Mouse (Mus musculus) lung, embryonic 14.5 days (tissue): Measurements from ENCODE around the gene Sec1. TPM values are rescaled to one million over a fixed set of nuclear protein-coding genes. Genes with fewer than 3 reads are reported as not detected.
A peak's percentile ranks its signal among the peaks of the same experiment; 100 is the strongest.

Experiments
- ATAC-seq: fragments of 200-750 bp; cut with Nextera tagmentation; 2 replicates; pipeline ENCODE4 v1.8.0; 2017; ENCODE audit warnings: mild to moderate bottlenecking, moderate TSS enrichment, moderate library complexity; ENCODE audit not compliant: insufficient read depth
- DNase-seq: peaks from one replicate; pipeline ENCODE4 v3.0.0-alpha.2; 2015
- H3K27ac ChIP-seq: fragments of 300-500 bp; sonication (generic); 2 replicates; pipeline ENCODE4 v1.5.1; 2014; ENCODE audit warnings: low read depth, mild to moderate bottlenecking, moderate library complexity
- H3K27me3 ChIP-seq: fragments of 300-500 bp; sonication (generic); 2 replicates; pipeline ENCODE4 v1.6.1; 2014; ENCODE audit warnings: low read length, control low read depth; ENCODE audit not compliant: insufficient read depth
- H3K36me3 ChIP-seq: fragments of 300-500 bp; sonication (generic); 2 replicates; pipeline ENCODE4 v1.6.1; 2014; ENCODE audit warnings: control low read depth; ENCODE audit not compliant: insufficient read depth
- H3K4me1 ChIP-seq: fragments of 300-500 bp; sonication (generic); 2 replicates; pipeline ENCODE4 v1.6.1; 2014; ENCODE audit warnings: antibody characterized with exemption, control low read depth; ENCODE audit not compliant: insufficient read depth
- H3K4me2 ChIP-seq: fragments of 300-500 bp; sonication (generic); 2 replicates; pipeline ENCODE4 v1.6.1; 2014; ENCODE audit warnings: mild to moderate bottlenecking
- H3K4me3 ChIP-seq: fragments of 300-500 bp; sonication (generic); 2 replicates; pipeline ENCODE4 v1.5.1; 2014; ENCODE audit warnings: low read depth, low read length
- H3K9ac ChIP-seq: fragments of 300-500 bp; sonication (generic); 2 replicates; pipeline ENCODE4 v1.6.1; 2014
- H3K9me3 ChIP-seq: fragments of 300-500 bp; sonication (generic); 2 replicates; pipeline ENCODE4 v1.6.1; 2016; ENCODE audit warnings: low read depth, low read length, control low read depth
- CTCF ChIP-seq: IDR thresholded peaks from 2 replicates; pipeline ENCODE4 v1.5.1; 2016; ENCODE audit warnings: antibody characterized with exemption, low read depth
- WGBS: fragments of 180-500 bp; shearing (Covaris S2); extraction: QIAGEN DNeasy Blood & Tissue Kit; methylation state at CpG from one replicate; pipeline ENCODE4 v1.1.7; 2014; 5-methylcytosine and 5-hydroxymethylcytosine counted together
- polyA plus RNA-seq: library from polyadenylated mRNA; unstranded; fragments of >200 nt; fragmentation: Nextera tagmentation; extraction: Ambion mirVana; gene quantifications from 2 replicates; pipeline ENCODE4 v1.2.1, GENCODE M21; 2014

Sec1 gene
- polyA plus RNA-seq, 1 experiment from 2014 or later: not detected

DNA sequence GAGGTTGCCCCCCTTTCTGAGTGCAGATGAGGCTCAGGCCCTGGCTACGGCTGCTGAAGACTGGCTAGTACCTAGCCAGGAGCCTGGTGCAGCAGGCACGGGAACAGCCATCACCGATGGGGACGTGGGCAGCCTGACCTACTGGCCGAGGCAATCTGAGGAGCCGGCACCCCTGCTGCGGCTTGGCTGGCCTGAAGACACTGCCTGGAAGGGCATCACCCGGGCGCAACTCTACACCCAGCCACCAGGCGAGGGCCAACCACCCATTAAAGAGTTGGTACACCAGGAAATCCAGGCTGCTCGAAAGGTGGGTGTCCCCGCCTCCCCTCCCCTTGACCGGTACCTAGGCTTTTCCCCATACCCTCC lies 28.1 kb upstream of the Sec1 start:
- Histone ChIP-seq H3K4me1 (0 out of 2 replicates have a peak, but pooled peaks cover 5% of the 10 kb centered on the region), H3K4me3 (no peak overlapping the region), H3K27me3 (no peaks in the 10 kb centered on the region), H3K27ac (no peak overlapping the region), H3K4me2 (no peak overlapping the region), H3K36me3 (peaks cover 86% of the 10 kb centered on the region), H3K9ac (no peak overlapping the region), H3K9me3 (no peaks in the 10 kb centered on the region)
- DNase-seq (no peak), ATAC-seq (no peak)
- WGBS: 67% methylated on average over 13 of the region's 13 CpGs
- no peak for TF ChIP-seq CTCF

DNA sequence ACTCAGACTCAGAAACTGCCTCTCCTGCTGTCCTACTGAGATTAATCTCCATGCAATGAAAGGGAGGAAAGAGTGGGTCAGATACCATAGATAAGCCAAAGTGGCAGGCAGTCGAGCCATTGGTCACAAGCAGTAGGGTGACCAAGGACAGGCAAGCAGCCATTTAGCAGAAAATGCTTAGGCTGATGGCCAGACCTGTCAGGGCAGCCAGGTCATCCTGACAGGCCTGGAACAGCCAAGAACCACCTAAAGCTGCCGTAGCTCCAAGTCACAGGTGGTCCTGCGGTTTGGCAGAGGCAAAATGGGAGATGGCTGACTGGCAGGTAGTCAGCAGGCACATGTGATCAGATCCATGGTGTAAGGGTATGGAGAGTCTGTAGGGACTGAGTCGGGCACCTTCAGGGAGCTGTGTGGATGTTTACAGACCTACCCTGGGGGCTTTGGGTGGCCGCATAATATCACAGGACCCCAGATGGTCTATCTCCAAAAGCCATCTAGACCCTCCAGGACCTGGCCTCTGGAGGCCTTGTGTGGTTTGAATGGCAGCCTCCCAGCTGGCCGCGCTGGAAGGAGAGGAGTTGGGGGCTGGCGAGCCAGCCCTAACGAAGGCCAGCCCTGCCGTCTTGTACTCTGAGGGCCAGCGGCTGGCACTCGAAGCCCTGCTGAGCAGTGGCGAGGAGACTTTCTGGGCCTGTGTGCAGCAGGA lies 27.6 kb upstream of the Sec1 start:
- peaks cover 81% of the 10 kb centered on the region for H3K36me3 ChIP-seq
- no peak overlapping the region for H3K4me2 ChIP-seq
- H3K27me3 ChIP-seq: no peaks in the 10 kb centered on the region
- no peak for DNase-seq
- peaks cover 5% of the 10 kb centered on the region; the same call in 1 of the 2 replicates for H3K4me1 ChIP-seq
- no peak overlapping the region for H3K9ac ChIP-seq
- H3K27ac ChIP-seq: 0 out of 2 replicates have a peak overlapping the region, but pooled peaks have one; percentile 36
- no peak for ATAC-seq
- WGBS: 58% methylated on average over 13 of the region's 13 CpGs
- TF ChIP-seq CTCF: no peak
- H3K9me3 ChIP-seq: no peaks in the 10 kb centered on the region
- no peak overlapping the region for H3K4me3 ChIP-seq

DNA sequence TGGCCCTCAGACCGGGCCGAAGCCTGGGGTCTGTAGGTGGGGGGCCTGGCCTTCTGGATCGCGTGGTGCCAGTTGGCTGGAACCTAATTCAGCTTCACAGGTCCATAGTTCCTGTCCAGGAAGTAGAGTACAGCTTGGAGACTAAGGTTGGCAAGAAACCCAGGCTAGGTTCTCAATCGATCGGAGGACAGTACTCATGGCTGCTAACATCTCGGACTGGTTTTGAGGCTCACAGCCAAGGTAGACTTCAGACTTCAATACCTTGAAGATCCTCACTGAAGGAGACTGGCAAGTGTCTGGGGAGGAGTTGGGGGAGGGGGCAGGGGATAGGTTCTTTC lies 27.0 kb upstream of the Sec1 start:
- no peak overlapping the region for H3K4me3 ChIP-seq
- WGBS: 72% methylated on average over 7 of the region's 7 CpGs
- H3K27ac ChIP-seq: 0 out of 2 replicates have a peak overlapping the region, but pooled peaks have one; percentile 36
- DNase-seq (no peak), ATAC-seq (no peak)
- peaks cover 10% of the 10 kb centered on the region; the same call in 1 of the 2 replicates for H3K4me1 ChIP-seq
- H3K9me3 ChIP-seq: no peaks in the 10 kb centered on the region
- TF ChIP-seq CTCF: no peak
- H3K27me3 ChIP-seq: no peaks in the 10 kb centered on the region
- H3K36me3 ChIP-seq: peaks cover 75% of the 10 kb centered on the region
- H3K4me2 ChIP-seq: no peak overlapping the region
- H3K9ac ChIP-seq: 0 out of 2 replicates have a peak overlapping the region, but pooled peaks have one; percentile 3

DNA sequence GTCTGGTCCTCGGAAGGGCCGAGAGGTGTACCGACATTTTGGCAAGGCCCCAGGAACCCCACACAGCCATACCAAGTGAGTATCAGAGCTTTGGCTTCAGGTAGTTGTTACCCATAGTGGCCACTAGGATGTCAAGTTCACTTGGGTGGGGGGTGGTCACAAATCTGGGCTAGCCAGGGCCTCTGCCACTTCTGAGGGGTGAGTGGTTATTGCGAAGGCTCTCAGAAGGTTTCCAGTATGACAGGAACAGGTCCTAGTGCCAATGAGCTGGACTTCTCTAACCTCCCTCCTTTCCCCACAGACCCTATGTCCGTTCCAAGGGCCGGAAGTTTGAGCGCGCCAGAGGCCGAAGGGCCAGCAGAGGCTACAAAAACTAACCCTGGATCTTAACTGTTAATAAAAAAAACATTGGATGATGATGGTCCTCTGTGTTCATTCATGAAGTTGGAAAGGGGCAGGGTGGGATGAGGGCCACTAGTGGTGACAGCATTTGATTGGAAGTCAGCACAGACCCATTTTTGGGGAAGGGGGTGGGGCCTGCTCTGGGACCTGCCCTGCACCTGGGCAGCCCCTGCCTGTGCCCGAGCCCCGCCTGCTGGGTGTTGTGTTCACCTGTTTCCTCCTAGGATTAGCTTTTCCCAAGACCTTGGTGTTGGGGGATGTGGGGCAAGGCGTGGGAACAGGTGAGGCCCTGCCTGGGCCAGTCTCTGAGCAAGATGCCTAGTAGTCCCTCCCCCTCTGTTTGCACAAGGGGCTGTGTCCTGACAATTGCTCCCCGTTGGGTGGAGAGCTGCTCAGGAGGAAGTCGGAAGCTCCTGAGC lies 26.4 kb upstream of the Sec1 start, which contains the start of gene Fam83e:
Gene Fam83e (plus strand): TSS at position 800 of the 821 bp plus-strand sequence.
- H3K4me2 ChIP-seq: peak within 1 kb of the TSS; percentile 99; the same call in 1 of the 2 replicates
- H3K4me1 ChIP-seq: peaks cover 11% of the 10 kb centered on the region; the same call in 1 of the 2 replicates
- H3K9me3 ChIP-seq: no peaks in the 10 kb centered on the region
- peak; percentile 40 for TF ChIP-seq CTCF
- 79% methylated on average over 14 of the region's 14 CpGs for WGBS
- H3K27me3 ChIP-seq: no peaks in the 10 kb centered on the region
- no peak for DNase-seq
- H3K27ac ChIP-seq: 0 out of 2 replicates have a peak within 1 kb of the TSS, but pooled peaks have one; percentile 36
- no peak within 1 kb of the TSS for H3K4me3 ChIP-seq
- H3K36me3 ChIP-seq: peaks cover 70% of the 10 kb centered on the region
- 0 out of 2 replicates have a peak within 1 kb of the TSS, but pooled peaks have one; percentile 3 for H3K9ac ChIP-seq
- no peak for ATAC-seq

DNA sequence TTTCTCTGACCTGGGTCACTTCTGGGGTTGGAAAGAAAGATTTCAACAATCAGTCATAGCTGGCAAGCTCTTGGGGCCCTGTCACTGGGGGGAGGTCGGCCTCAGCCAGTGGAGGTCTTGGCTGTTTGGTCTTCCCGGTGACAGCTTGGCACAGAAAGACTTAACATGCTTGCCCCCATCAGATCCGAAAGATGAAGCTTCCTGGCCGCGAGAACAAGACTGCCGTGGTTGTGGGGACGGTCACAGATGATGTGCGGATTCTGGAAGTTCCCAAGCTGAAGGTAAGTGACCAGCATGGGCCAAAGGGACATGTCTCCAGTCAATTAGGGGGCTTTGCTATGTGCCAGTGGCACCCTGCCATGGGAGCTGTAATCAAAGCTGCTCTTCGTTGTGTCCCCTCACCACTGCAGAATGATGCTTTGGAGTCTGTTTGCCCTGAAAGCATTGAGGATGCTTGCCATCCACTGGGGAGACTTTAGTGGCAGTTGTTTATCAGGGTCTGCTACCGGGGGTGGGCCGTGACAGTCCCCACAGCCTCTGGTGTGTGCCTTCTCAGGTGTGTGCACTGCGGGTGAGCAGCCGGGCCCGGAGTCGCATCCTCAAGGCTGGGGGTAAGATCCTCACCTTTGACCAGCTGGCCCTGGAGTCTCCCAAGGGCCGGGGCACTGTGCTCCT lies 25.7 kb upstream of the Sec1 start:
- Histone ChIP-seq H3K4me3 (peak overlapping the region; percentile 98), H3K9ac (peak overlapping the region; percentile 99), H3K9me3 (no peaks in the 10 kb centered on the region), H3K36me3 (peaks cover 63% of the 10 kb centered on the region), H3K27ac (no peak overlapping the region), H3K27me3 (no peaks in the 10 kb centered on the region), H3K4me1 (peaks cover 13% of the 10 kb centered on the region; the same call in 1 of the 2 replicates), H3K4me2 (peak overlapping the region; percentile 99)
- ATAC-seq: no peak
- no peak for TF ChIP-seq CTCF
- no peak for DNase-seq
- 85% methylated on average over 15 of the region's 16 CpGs for WGBS

DNA sequence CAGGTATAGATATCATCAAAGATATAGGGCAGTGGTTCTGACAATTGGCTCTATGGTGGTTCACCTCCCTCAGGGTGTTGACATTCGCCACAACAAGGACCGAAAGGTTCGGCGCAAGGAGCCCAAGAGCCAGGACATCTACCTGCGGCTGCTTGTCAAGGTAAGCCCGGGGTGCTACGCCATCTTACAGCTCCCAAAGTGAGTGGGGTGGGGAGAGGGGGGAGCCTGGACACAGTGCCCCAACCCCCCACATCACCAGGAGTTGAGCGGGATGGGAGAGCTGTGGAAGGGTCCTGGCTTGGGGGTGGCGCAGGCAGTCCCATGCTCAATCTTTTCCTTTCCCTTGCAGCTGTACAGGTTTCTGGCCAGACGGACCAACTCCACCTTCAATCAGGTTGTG lies 25.0 kb upstream of the Sec1 start:
- Histone ChIP-seq H3K9ac (peak overlapping the region; percentile 99), H3K9me3 (no peaks in the 10 kb centered on the region), H3K4me3 (peak overlapping the region; percentile 98), H3K27ac (no peak overlapping the region), H3K4me2 (peak overlapping the region; percentile 99), H3K27me3 (no peaks in the 10 kb centered on the region), H3K4me1 (peaks cover 13% of the 10 kb centered on the region; the same call in 1 of the 2 replicates), H3K36me3 (peaks cover 56% of the 10 kb centered on the region)
- WGBS: 78% methylated on average over 10 of the region's 10 CpGs
- DNase-seq: no peak
- ATAC-seq: no peak
- no peak for TF ChIP-seq CTCF
